Mouse (Mus musculus) MEL (cell line): ENCODE data around the gene Wasl. TPM values are rescaled to one million over a fixed set of nuclear protein-coding genes. Genes with fewer than 3 reads are reported as not detected.

Experiments used
- DNase-seq: peaks from one replicate; pipeline ENCODE4 v3.0.0; 2011; ENCODE audit warnings: low read depth, low spot score
- H3K27ac ChIP-seq: 2 replicates; pipeline ENCODE4 v1.5.1; 2012; ENCODE audit warnings: low read depth, mild to moderate bottlenecking, control low read depth, low read length, moderate library complexity; ENCODE audit not compliant: control insufficient read depth
- H3K27me3 ChIP-seq, 2 experiments: fragments of 150-350 bp in 1 of 2; sonication (generic) in 1 of 2; 2 replicates each; pipeline ENCODE4 v1.6.1; 2012; ENCODE audit warnings: low read length in 2 of 2, mild to moderate bottlenecking in 2 of 2, improper control_type of control experiment in 1 of 2, moderate library complexity in 1 of 2; ENCODE audit not compliant: insufficient read depth in 2 of 2, control insufficient read depth in 1 of 2
- H3K36me3 ChIP-seq, 2 experiments: 2 replicates each; pipeline ENCODE4 v1.6.1; 2012 to 2014; ENCODE audit warnings: low read length in 2 of 2, improper control_type of control experiment in 1 of 2, inconsistent platforms in 1 of 2, mild to moderate bottlenecking in 1 of 2; ENCODE audit not compliant: insufficient read depth in 2 of 2, control insufficient read depth in 1 of 2
- H3K4me1 ChIP-seq, 2 experiments: fragments of 150-350 bp in 1 of 2; sonication (generic) in 1 of 2; 2 replicates each; pipeline ENCODE4 v1.6.1; 2012; ENCODE audit warnings: low read length in 2 of 2, improper control_type of control experiment in 1 of 2, mild to moderate bottlenecking in 1 of 2; ENCODE audit not compliant: insufficient read depth in 2 of 2, control insufficient read depth in 1 of 2
- H3K4me3 ChIP-seq, 2 experiments: fragments of 150-350 bp in 1 of 2; sonication (generic) in 1 of 2; 2 replicates each; pipeline ENCODE4 v1.5.1; 2012; ENCODE audit warnings: low read depth in 2 of 2, low read length in 2 of 2, mild to moderate bottlenecking in 2 of 2, moderate library complexity in 2 of 2, control low read depth in 1 of 2, improper control_type of control experiment in 1 of 2; ENCODE audit not compliant: control insufficient read depth in 1 of 2, insufficient read depth in 1 of 2
- H3K79me2 ChIP-seq: 2 replicates; pipeline ENCODE4 v1.6.1; 2012; ENCODE audit warnings: mild to moderate bottlenecking, low read length, moderate library complexity; ENCODE audit not compliant: control insufficient read depth, poor library complexity, insufficient read depth
- H3K9ac ChIP-seq: 2 replicates; pipeline ENCODE4 v1.6.1; 2012; ENCODE audit warnings: low read depth, mild to moderate bottlenecking, control low read depth, low read length, moderate library complexity; ENCODE audit not compliant: control insufficient read depth, poor library complexity, severe bottlenecking
- H3K9me3 ChIP-seq: fragments of 150-350 bp; sonication (generic); replicated peaks from 2 replicates; pipeline ENCODE4 v1.6.1; 2012; ENCODE audit warnings: mild to moderate bottlenecking, low read length, improper control_type of control experiment, moderate library complexity; ENCODE audit not compliant: insufficient read depth
- BHLHE40 ChIP-seq: IDR thresholded peaks from 2 replicates; pipeline ENCODE4 v1.6.1; 2012; ENCODE audit warnings: low read depth, mild to moderate bottlenecking, inconsistent platforms, low read length, improper control_type of control experiment, borderline replicate concordance
- E2F4 ChIP-seq: IDR thresholded peaks from 2 replicates; pipeline ENCODE4 v1.6.1; 2011; ENCODE audit warnings: low read depth, low read length, improper control_type of control experiment, borderline replicate concordance
- EP300 ChIP-seq, 2 experiments: IDR thresholded peaks; 2 replicates each; pipeline ENCODE4 v1.6.1; 2011; ENCODE audit warnings: improper control_type of control experiment in 2 of 2, low read length in 2 of 2, low read depth in 1 of 2, mild to moderate bottlenecking in 1 of 2
- GABPA ChIP-seq: IDR thresholded peaks from 2 replicates; pipeline ENCODE4 v1.6.1; 2012; ENCODE audit warnings: low read depth, mild to moderate bottlenecking, inconsistent platforms, low read length, improper control_type of control experiment, moderate library complexity
- MXI1 ChIP-seq: IDR thresholded peaks from 2 replicates; pipeline ENCODE4 v1.6.1; 2011; ENCODE audit warnings: mild to moderate bottlenecking, low read depth, low read length, improper control_type of control experiment
- POLR2A ChIP-seq, 2 experiments: IDR thresholded peaks; 2 replicates each; pipeline ENCODE4 v1.6.1; 2011 to 2012; ENCODE audit warnings: low read length in 2 of 2, mild to moderate bottlenecking in 2 of 2, control low read depth in 1 of 2, improper control_type of control experiment in 1 of 2, low read depth in 1 of 2, moderate library complexity in 1 of 2; ENCODE audit not compliant: control insufficient read depth in 1 of 2, insufficient read depth in 1 of 2, poor library complexity in 1 of 2
- RAD21 ChIP-seq: IDR thresholded peaks from 2 replicates; pipeline ENCODE4 v1.6.1; 2011; ENCODE audit warnings: mild to moderate bottlenecking, low read depth, low read length, improper control_type of control experiment
- RCOR1 ChIP-seq: IDR thresholded peaks from 2 replicates; pipeline ENCODE4 v1.6.1; 2012; ENCODE audit warnings: low read depth, mild to moderate bottlenecking, inconsistent platforms, low read length, improper control_type of control experiment
- SIN3A ChIP-seq: IDR thresholded peaks from 2 replicates; pipeline ENCODE4 v1.6.1; 2012; ENCODE audit warnings: low read length, improper control_type of control experiment, inconsistent platforms
- TAL1 ChIP-seq: IDR thresholded peaks from 2 replicates; pipeline ENCODE4 v1.6.1; 2012; ENCODE audit warnings: mild to moderate bottlenecking, inconsistent platforms, low read length, moderate library complexity, mixed read lengths
- TCF12 ChIP-seq: IDR thresholded peaks from 2 replicates; pipeline ENCODE4 v1.6.1; 2014; ENCODE audit warnings: low read depth, mild to moderate bottlenecking, inconsistent platforms, low read length, improper control_type of control experiment, moderate library complexity
- USF1 ChIP-seq: IDR thresholded peaks from 2 replicates; pipeline ENCODE4 v1.6.1; 2014; ENCODE audit warnings: low read depth, mild to moderate bottlenecking, inconsistent platforms, low read length, improper control_type of control experiment, moderate library complexity
- USF2 ChIP-seq, 2 experiments: IDR thresholded peaks; 2 replicates each; pipeline ENCODE4 v1.6.1; 2011 to 2012; ENCODE audit warnings: improper control_type of control experiment in 2 of 2, low read length in 2 of 2, borderline replicate concordance in 1 of 2, inconsistent platforms in 1 of 2, low read depth in 1 of 2, mild to moderate bottlenecking in 1 of 2; ENCODE audit not compliant: insufficient read depth in 1 of 2
- polyA plus RNA-seq, 2 experiments: library from polyadenylated mRNA; stranded (reverse) in 1 of 2; unstranded in 1 of 2; fragments of >175 nt in 1 of 2; fragments of >200 nt in 1 of 2; gene quantifications; 2 replicates each; pipeline versions ENCODE4 v1.2.1 to v1.2.4; 2012; ENCODE audit warnings: low replicate concordance in 2 of 2, low read depth in 1 of 2; ENCODE audit not compliant: insufficient read length in 2 of 2, insufficient read depth in 1 of 2, missing spikeins in 1 of 2
- total RNA-seq: library from RNA; depleted of rRNA; stranded (reverse); fragments of 300-350 nt; gene quantifications from 2 replicates; pipeline ENCODE4 v1.2.3, GENCODE M21; 2012

Wasl gene
- total and polyA plus RNA-seq, 3 experiments: 4.3 to 33.3 (median 9.5) TPM

DNA sequence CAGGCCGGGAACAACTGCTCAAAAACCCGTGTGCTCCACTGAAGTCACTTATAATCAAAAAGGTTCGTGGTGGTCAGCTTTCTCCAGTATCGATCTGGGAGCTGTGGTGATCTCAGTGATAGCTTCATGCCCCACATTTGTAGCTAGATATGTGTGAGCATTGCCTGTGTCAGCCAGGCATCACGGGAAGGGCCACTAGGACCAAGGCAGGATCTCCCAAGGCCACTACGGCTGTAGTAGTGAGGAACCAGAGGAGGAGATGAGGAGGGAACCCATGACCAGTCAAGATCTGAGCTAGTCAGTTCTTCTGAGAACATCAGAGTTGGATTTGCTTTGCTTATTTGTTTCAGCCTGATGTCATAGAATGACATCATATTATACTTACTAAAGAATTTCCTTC lies 65.6 kb downstream of the Wasl start:
- H3K79me2 ChIP-seq: no peaks in the 10 kb centered on the region
- no peak overlapping the region for H3K27ac ChIP-seq
- no peaks in the 10 kb centered on the region; a peak in 1 of 4 replicates for H3K4me1 ChIP-seq
- no peaks in the 10 kb centered on the region for H3K9me3 ChIP-seq
- H3K36me3 ChIP-seq: no peaks in the 10 kb centered on the region
- H3K9ac ChIP-seq: no peak overlapping the region
- H3K4me3 ChIP-seq: no peak overlapping the region
- H3K27me3 ChIP-seq: no peaks in the 10 kb centered on the region; a peak in 2 of 4 replicates
- no peak for DNase-seq
- TF ChIP-seq E2F4 (no peak), TCF12 (no peak), MXI1 (no peak), RCOR1 (no peak)

DNA sequence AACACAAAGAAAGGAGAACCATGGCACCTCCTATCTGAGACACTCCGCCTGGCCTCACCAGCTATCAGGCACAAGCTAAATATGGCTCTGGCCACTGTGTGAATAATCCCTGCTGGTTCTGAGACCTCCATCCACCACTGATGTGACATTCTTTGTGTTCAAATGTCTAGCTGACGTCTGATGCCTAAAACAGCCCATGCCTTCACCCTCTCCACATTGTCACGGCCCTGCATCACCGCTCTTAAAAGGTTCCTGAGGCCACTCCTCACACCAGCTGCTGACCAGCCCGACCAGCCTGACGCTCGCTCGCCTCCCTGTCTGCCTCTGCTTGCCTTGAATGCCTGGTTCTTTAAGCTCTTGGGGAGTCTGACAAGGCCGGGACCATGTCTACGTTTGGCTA lies 67.3 kb downstream of the Wasl start, which contains the start of gene Lmod2:
Gene Lmod2 (plus strand): TSS at position 263 of the 400 bp plus-strand sequence.
- H3K4me3 ChIP-seq: no peak within 1 kb of the TSS
- no peaks in the 10 kb centered on the region; a peak in 2 of 4 replicates for H3K27me3 ChIP-seq
- H3K27ac ChIP-seq: no peak within 1 kb of the TSS
- H3K79me2 ChIP-seq: no peaks in the 10 kb centered on the region
- no peak for TF ChIP-seq USF2 (IDR thresholded peaks at IDR 0.05; ENCODE audit: borderline replicate concordance in 1 of 2, insufficient read depth in 1 of 2, low read depth in 1 of 2, low read length in 2 of 2)
- TF ChIP-seq E2F4: no peak
- TF ChIP-seq GABPA: no peak
- no peak for TF ChIP-seq RAD21
- no peak for TF ChIP-seq MXI1
- no peak for TF ChIP-seq EP300 (IDR thresholded peaks at IDR 0.05; ENCODE audit: low read depth in 1 of 2, low read length in 2 of 2)
- no peak for TF ChIP-seq SIN3A
- no peak for TF ChIP-seq BHLHE40
- TF ChIP-seq TAL1: no peak
- no peak for TF ChIP-seq USF1
- TF ChIP-seq TCF12: no peak
- no peak for TF ChIP-seq POLR2A (IDR thresholded peaks at IDR 0.05; ENCODE audit: control insufficient read depth in 1 of 2, insufficient read depth in 1 of 2, low read depth in 1 of 2, low read length in 2 of 2, poor library complexity in 1 of 2)
- no peaks in the 10 kb centered on the region; a peak in 1 of 4 replicates for H3K4me1 ChIP-seq
- DNase-seq: no peak
- H3K36me3 ChIP-seq: no peaks in the 10 kb centered on the region
- H3K9ac ChIP-seq: no peak within 1 kb of the TSS
- no peaks in the 10 kb centered on the region for H3K9me3 ChIP-seq
